Mouse (Mus musculus) cerebellum, adult 8-10 months (tissue): Measurements from ENCODE around the gene Zfpm1.

Experiments used
- DNase-seq: peaks from one replicate; pipeline ENCODE4 v3.0.0; 2022

The Zfpm1 gene

GRCm38 (mm10) chr8:122276308-122276707 lies 5.6 kb upstream of the Zfpm1 start:
- no peak for DNase-seq

- no peak for DNase-seq
Observed at GRCm38 (mm10) chr8:122277204-122277995, 4.5 kb upstream of the Zfpm1 start.

- no peak for DNase-seq
Observed at GRCm38 (mm10) chr8:122280156-122280555, 1.8 kb upstream of the Zfpm1 start.

GRCm38 (mm10) chr8:122280588-122281316 lies 1.2 kb upstream of the Zfpm1 start:
- no peak for DNase-seq

- DNase-seq: peak; percentile 99
Observed at GRCm38 (mm10) chr8:122281317-122282034, 465 bp upstream of the Zfpm1 start.

- peak; percentile 53 for DNase-seq
Observed at GRCm38 (mm10) chr8:122282501-122283355, 787 bp downstream of the Zfpm1 start.

- DNase-seq: no peak
Observed at GRCm38 (mm10) chr8:122283356-122284202, 1.6 kb downstream of the Zfpm1 start.

GRCm38 (mm10) chr8:122284203-122284658 lies 2.3 kb downstream of the Zfpm1 start:
- DNase-seq: no peak

GRCm38 (mm10) chr8:122284659-122285261 lies 2.8 kb downstream of the Zfpm1 start:
- DNase-seq: no peak

GRCm38 (mm10) chr8:122285727-122286126 lies 3.8 kb downstream of the Zfpm1 start:
- DNase-seq: no peak

GRCm38 (mm10) chr8:122286899-122287298 lies 5.0 kb downstream of the Zfpm1 start:
- DNase-seq: no peak

GRCm38 (mm10) chr8:122287742-122288141 lies 5.8 kb downstream of the Zfpm1 start:
- no peak for DNase-seq

- DNase-seq: no peak
Observed at GRCm38 (mm10) chr8:122288344-122288743, 6.4 kb downstream of the Zfpm1 start.

- DNase-seq: no peak
Observed at GRCm38 (mm10) chr8:122291075-122291474, 9.1 kb downstream of the Zfpm1 start.

GRCm38 (mm10) chr8:122291549-122291948 lies 9.6 kb downstream of the Zfpm1 start:
- no peak for DNase-seq

- no peak for DNase-seq
Observed at GRCm38 (mm10) chr8:122293484-122293883, 11.5 kb downstream of the Zfpm1 start.

GRCm38 (mm10) chr8:122294273-122294683 lies 12.3 kb downstream of the Zfpm1 start:
- DNase-seq: no peak

- DNase-seq: no peak
Observed at GRCm38 (mm10) chr8:122295389-122295788, 13.4 kb downstream of the Zfpm1 start.

GRCm38 (mm10) chr8:122296173-122297001 lies 14.4 kb downstream of the Zfpm1 start:
- DNase-seq: peak; percentile 65
